Mouse (Mus musculus) forebrain, embryonic 11.5 days (tissue): Measurements from ENCODE around the gene Il17f. TPM values are rescaled to one million over a fixed set of nuclear protein-coding genes. Genes with fewer than 3 reads are reported as not detected.
"Not testable (repeated sequence)": the region's sequence is repeated elsewhere in the genome, so short reads cannot be mapped to it uniquely, and the experiment has no call there.

Source experiments
- ATAC-seq: fragments of 200-750 bp; cut with Nextera tagmentation; replicated peaks from 2 replicates; pipeline ENCODE4 v1.8.0; 2017; ENCODE audit warnings: moderate TSS enrichment; ENCODE audit not compliant: low FRiP score
- DNase-seq: peaks from one replicate; pipeline ENCODE4 v3.0.0-alpha.2; 2017; ENCODE audit warnings: low spot score
- H3K27ac ChIP-seq: fragments of 300-500 bp; sonication (generic); 2 replicates; pipeline ENCODE4 v1.5.1; 2014; ENCODE audit warnings: low read depth, low read length
- H3K27me3 ChIP-seq: fragments of 300-500 bp; sonication (generic); 2 replicates; pipeline ENCODE4 v1.6.1; 2014; ENCODE audit warnings: mild to moderate bottlenecking, low read length, mixed read lengths; ENCODE audit not compliant: control insufficient read depth, insufficient read depth
- H3K36me3 ChIP-seq: fragments of 300-500 bp; sonication (generic); 2 replicates; pipeline ENCODE4 v1.6.1; 2014; ENCODE audit warnings: mild to moderate bottlenecking, low read length, moderate library complexity, mixed read lengths; ENCODE audit not compliant: control insufficient read depth, insufficient read depth
- H3K4me1 ChIP-seq: fragments of 300-500 bp; sonication (generic); replicated peaks from 2 replicates; pipeline ENCODE4 v1.6.1; 2014; ENCODE audit warnings: low read length, mixed read lengths; ENCODE audit not compliant: control insufficient read depth, insufficient read depth
- H3K4me2 ChIP-seq: fragments of 300-500 bp; sonication (generic); 2 replicates; pipeline ENCODE4 v1.6.1; 2014; ENCODE audit warnings: low read depth, mild to moderate bottlenecking, low read length, moderate library complexity, mixed read lengths; ENCODE audit not compliant: severe bottlenecking
- H3K4me3 ChIP-seq: fragments of 300-500 bp; sonication (generic); 2 replicates; pipeline ENCODE4 v1.5.1; 2014; ENCODE audit warnings: low read depth, low read length
- H3K9ac ChIP-seq: fragments of 300-500 bp; sonication (generic); 2 replicates; pipeline ENCODE4 v1.6.1; 2014; ENCODE audit warnings: low read length
- H3K9me3 ChIP-seq: fragments of 300-500 bp; sonication (generic); 2 replicates; pipeline ENCODE4 v1.6.1; 2016; ENCODE audit warnings: low read length, mixed read lengths; ENCODE audit not compliant: control insufficient read depth
- WGBS: fragments of 180-500 bp; shearing (Covaris S2); extraction: QIAGEN DNeasy Blood & Tissue Kit; methylation state at CpG from one replicate; pipeline ENCODE4 v1.1.7; 2014; 5-methylcytosine and 5-hydroxymethylcytosine counted together
- polyA plus RNA-seq: library from polyadenylated mRNA; unstranded; fragments of >200 nt; fragmentation: Nextera tagmentation; extraction: Ambion mirVana; gene quantifications from 2 replicates; pipeline ENCODE4 v1.2.1, GENCODE M21; 2014

Il17f gene
- polyA plus RNA-seq = 0.43 and 0.51 TPM in 2 replicates

GRCm38 (mm10) chr1:20790517-20790916 is at the start of gene Il17f:
Gene Il17f, minus strand, starts transcription at chr1:20790617.
- H3K27me3 ChIP-seq, H3K9me3 ChIP-seq, H3K4me3 ChIP-seq, H3K36me3 ChIP-seq, ATAC-seq, H3K4me2 ChIP-seq, H3K4me1 ChIP-seq, H3K27ac ChIP-seq, H3K9ac ChIP-seq, DNase-seq: not testable (repeated sequence)
- 86% methylated on average over 1 of the region's 1 CpGs for WGBS

GRCm38 (mm10) chr1:20839911-20840310 is 49.5 kb upstream of the Il17f start:
- Histone ChIP-seq H3K4me2 (no peak overlapping the region), H3K36me3 (no peaks in the 10 kb centered on the region), H3K4me3 (no peak overlapping the region), H3K9me3 (no peaks in the 10 kb centered on the region), H3K4me1 (no peaks in the 10 kb centered on the region), H3K27ac (no peak overlapping the region), H3K27me3 (no peaks in the 10 kb centered on the region), H3K9ac (no peak overlapping the region)
- no peak for DNase-seq
- no peak for ATAC-seq
- WGBS = 81% methylated on average over 3 of the region's 3 CpGs

- DNase-seq = no peak
- Histone ChIP-seq H3K9me3 (no peaks in the 10 kb centered on the region), H3K36me3 (no peaks in the 10 kb centered on the region), H3K27me3 (no peaks in the 10 kb centered on the region), H3K4me3 (no peak overlapping the region), H3K27ac (no peak overlapping the region), H3K4me1 (no peaks in the 10 kb centered on the region), H3K4me2 (no peak overlapping the region), H3K9ac (no peak overlapping the region)
- 89% methylated on average over 3 of the region's 3 CpGs for WGBS
- ATAC-seq = no peak
Observed at GRCm38 (mm10) chr1:20836551-20837125, 46.2 kb upstream of the Il17f start.

GRCm38 (mm10) chr1:20833141-20833511 is 42.7 kb upstream of the Il17f start:
- no peaks in the 10 kb centered on the region for H3K36me3 ChIP-seq
- 90% methylated on average over 3 of the region's 4 CpGs for WGBS
- DNase-seq (no peak), ATAC-seq (no peak)
- H3K4me3 ChIP-seq = no peak overlapping the region
- H3K27me3 ChIP-seq = no peaks in the 10 kb centered on the region
- H3K9me3 ChIP-seq = no peaks in the 10 kb centered on the region
- H3K4me1 ChIP-seq = no peaks in the 10 kb centered on the region
- H3K4me2 ChIP-seq = no peak overlapping the region
- no peak overlapping the region for H3K9ac ChIP-seq
- H3K27ac ChIP-seq = no peak overlapping the region

- DNase-seq = no peak
- WGBS = 85% methylated on average over 5 of the region's 5 CpGs
Observed at GRCm38 (mm10) chr1:20832473-20833140, 42.2 kb upstream of the Il17f start.

GRCm38 (mm10) chr1:20830546-20830945 is 40.1 kb upstream of the Il17f start:
- no peak overlapping the region for H3K9ac ChIP-seq
- H3K36me3 ChIP-seq = no peaks in the 10 kb centered on the region
- 100% methylated on average over 1 of the region's 1 CpGs for WGBS
- DNase-seq (no peak), ATAC-seq (no peak)
- H3K27me3 ChIP-seq = no peaks in the 10 kb centered on the region
- no peak overlapping the region for H3K4me3 ChIP-seq
- H3K9me3 ChIP-seq = no peaks in the 10 kb centered on the region
- H3K27ac ChIP-seq = no peak overlapping the region
- H3K4me1 ChIP-seq = no peaks in the 10 kb centered on the region
- H3K4me2 ChIP-seq = no peak overlapping the region

More at GRCm38 (mm10) chr1:20832473-20833140, 42.2 kb upstream of the Il17f start:
- ATAC-seq = no peak
- Histone ChIP-seq H3K36me3 (no peaks in the 10 kb centered on the region), H3K9me3 (no peaks in the 10 kb centered on the region), H3K4me2 (no peak overlapping the region), H3K27me3 (no peaks in the 10 kb centered on the region), H3K4me3 (no peak overlapping the region), H3K27ac (no peak overlapping the region), H3K4me1 (no peaks in the 10 kb centered on the region), H3K9ac (no peak overlapping the region)

- DNase-seq = no peak
- H3K4me2 ChIP-seq = no peak overlapping the region
- 98% methylated on average over 2 of the region's 2 CpGs for WGBS
Observed at GRCm38 (mm10) chr1:20828061-20828460, 37.6 kb upstream of the Il17f start.

GRCm38 (mm10) chr1:20825036-20825435 is 34.6 kb upstream of the Il17f start:
- H3K9ac ChIP-seq = no peak overlapping the region
- DNase-seq (no peak), ATAC-seq (no peak)
- H3K9me3 ChIP-seq = no peaks in the 10 kb centered on the region
- H3K27me3 ChIP-seq = no peaks in the 10 kb centered on the region
- no peak overlapping the region for H3K27ac ChIP-seq
- H3K4me2 ChIP-seq = no peak overlapping the region
- no peak overlapping the region for H3K4me3 ChIP-seq
- H3K36me3 ChIP-seq = no peaks in the 10 kb centered on the region
- no peaks in the 10 kb centered on the region; the same call in 1 of the 2 replicates for H3K4me1 ChIP-seq

More at GRCm38 (mm10) chr1:20828061-20828460, 37.6 kb upstream of the Il17f start:
- ATAC-seq = no peak
- H3K4me3 ChIP-seq = no peak overlapping the region
- H3K36me3 ChIP-seq = no peaks in the 10 kb centered on the region
- H3K4me1 ChIP-seq = no peaks in the 10 kb centered on the region; the same call in 1 of the 2 replicates
- no peak overlapping the region for H3K27ac ChIP-seq
- H3K9ac ChIP-seq = no peak overlapping the region
- no peaks in the 10 kb centered on the region for H3K9me3 ChIP-seq
- no peaks in the 10 kb centered on the region for H3K27me3 ChIP-seq

- Histone ChIP-seq H3K4me2 (peak overlapping the region; percentile 18; the same call in 1 of the 2 replicates), H3K36me3 (no peaks in the 10 kb centered on the region), H3K4me1 (no peaks in the 10 kb centered on the region; the same call in 1 of the 2 replicates), H3K9me3 (no peaks in the 10 kb centered on the region), H3K9ac (no peak overlapping the region), H3K27ac (peak overlapping the region; percentile 53), H3K27me3 (no peaks in the 10 kb centered on the region), H3K4me3 (no peak overlapping the region)
- ATAC-seq = no peak; the same call in 1 of the 2 replicates
- 15% methylated on average over 2 of the region's 2 CpGs for WGBS
- no peak for DNase-seq
Observed at GRCm38 (mm10) chr1:20823906-20824305, 33.5 kb upstream of the Il17f start.
